Mouse (Mus musculus) adrenal gland, postnatal 25 days (tissue): ENCODE data around the gene Zkscan7. TPM values are rescaled to one million over a fixed set of nuclear protein-coding genes. Genes with fewer than 3 reads are reported as not detected.
A peak's percentile ranks its signal among the peaks of the same experiment; 100 is the strongest.
"Not testable (repeated sequence)": the region's sequence is repeated elsewhere in the genome, so short reads cannot be mapped to it uniquely, and the experiment has no call there.

Experiments
- DNase-seq: peaks from one replicate; pipeline ENCODE4 v3.0.0; 2021; ENCODE audit warnings: mixed read lengths
- long read RNA-seq: library from polyadenylated mRNA; stranded (forward); transcript quantifications from one replicate; pipeline ENCODE4 v2.0.0, GENCODE M21; 2021
- total RNA-seq: library from RNA; stranded (reverse); gene quantifications from 2 replicates; pipeline ENCODE4 v1.2.3, GENCODE M21; 2021

Zkscan7 gene
- total RNA-seq: 10.0 and 14.8 TPM in 2 replicates
- long read RNA-seq, partial matches to known transcripts: 0 of 4 reads
- long read RNA-seq, other reads (novel, unspliced or antisense): 4 of 4 reads

- DNase-seq: no peak
These were observed at the start of gene Zkscan7 for GRCm38 (mm10) chr9:122885385-122885784. TSS of gene Zkscan7 (plus strand) at chr9:122885685.

- no peak for DNase-seq
These were observed 49.4 kb upstream of the Zkscan7 start for GRCm38 (mm10) chr9:122836126-122836525.

DNA sequence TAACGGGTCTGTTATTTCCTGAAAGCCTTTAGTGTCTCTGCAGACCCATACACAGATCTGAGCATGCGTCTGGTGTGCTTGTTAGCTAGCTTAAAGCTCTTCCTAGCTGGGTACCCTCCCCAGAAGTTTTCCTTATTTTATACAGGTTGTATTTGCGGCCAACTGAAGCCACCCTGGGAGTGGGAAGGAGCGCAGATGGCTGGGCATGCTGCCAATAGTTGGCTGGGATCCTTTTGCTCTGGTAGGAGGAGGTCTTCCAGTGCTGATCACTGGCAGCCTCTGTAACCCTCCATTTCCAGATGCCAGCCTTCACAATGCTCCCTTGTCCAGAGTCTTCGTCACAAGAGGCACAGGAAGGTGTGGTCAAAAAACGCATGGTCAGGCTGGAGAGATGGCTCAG, 48.7 kb upstream of the Zkscan7 start:
- peak; percentile 68 for DNase-seq

- DNase-seq: no peak
These were observed 48.3 kb upstream of the Zkscan7 start for GRCm38 (mm10) chr9:122837216-122837615.

- DNase-seq: peak; percentile 47
These were observed 47.8 kb upstream of the Zkscan7 start for GRCm38 (mm10) chr9:122837680-122838079.

- no peak for DNase-seq
These were observed 41.7 kb upstream of the Zkscan7 start, which contains the start of gene Gm35549 for GRCm38 (mm10) chr9:122843760-122844159. TSS of gene Gm35549 (minus strand) at chr9:122844035.

DNA sequence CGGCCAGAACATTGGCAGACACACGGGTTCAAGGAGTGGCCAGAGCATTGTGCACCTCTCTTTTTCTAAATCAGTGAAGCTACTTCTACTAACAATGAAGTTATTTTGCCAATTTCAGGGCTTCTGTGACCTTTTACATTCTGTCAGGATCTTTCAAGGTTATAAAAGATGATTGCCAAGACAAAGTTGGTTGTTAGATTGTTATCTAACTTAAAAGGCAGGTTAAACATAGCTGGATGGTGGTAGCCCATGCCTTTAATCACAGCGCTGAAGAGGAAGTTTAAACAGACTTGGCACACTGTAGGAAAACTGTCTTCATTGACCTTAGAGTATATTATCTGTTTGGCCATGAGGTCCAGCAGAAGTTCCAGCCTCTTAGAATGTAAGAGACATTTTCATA, 39.9 kb upstream of the Zkscan7 start:
- no peak for DNase-seq

GRCm38 (mm10) chr9:122846156-122846555, 39.3 kb upstream of the Zkscan7 start:
- no peak for DNase-seq

DNA sequence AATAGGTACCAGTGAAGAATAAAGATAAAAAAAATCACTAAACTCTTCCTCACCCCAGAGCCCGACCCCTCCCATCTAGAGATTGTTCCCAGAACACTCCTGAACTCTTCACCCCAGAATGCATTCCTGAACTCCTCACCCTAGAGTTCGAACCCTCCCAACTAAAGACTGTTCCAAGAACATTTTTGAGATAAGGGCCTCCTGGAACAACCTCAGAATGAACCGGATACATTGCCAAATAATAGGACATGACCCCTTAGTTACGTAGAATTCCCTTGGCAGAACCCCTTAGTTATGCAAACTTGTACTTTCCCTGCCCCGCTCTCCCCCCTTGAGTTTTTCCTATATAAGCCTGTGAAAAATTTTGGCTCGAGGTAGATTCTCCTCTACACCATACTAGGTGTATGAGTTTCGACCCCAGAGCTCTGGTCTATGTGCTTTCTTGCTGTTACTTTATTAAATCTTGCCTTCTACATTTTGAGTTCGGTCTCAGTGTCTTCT, 37.6 kb upstream of the Zkscan7 start:
- not testable (repeated sequence) for DNase-seq

DNA sequence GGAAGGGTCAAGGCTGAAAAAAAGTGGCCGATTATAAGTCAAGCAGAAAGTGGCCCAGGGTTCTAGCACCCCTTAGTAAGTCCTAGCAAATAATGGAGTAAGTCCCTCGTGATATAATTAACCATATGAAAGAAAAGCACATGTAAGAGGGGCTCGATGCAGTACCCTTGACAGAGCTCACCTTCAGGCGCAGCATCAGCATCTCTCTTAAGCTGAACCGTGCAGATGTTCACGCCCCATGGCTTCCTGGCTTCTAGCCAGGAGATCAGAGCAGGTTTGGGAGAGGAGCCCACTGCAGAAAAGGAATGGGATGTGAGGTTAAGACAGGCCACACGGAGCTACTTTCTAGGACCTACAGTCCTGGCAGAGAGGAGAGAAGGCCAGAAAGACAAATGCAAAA, 31.0 kb upstream of the Zkscan7 start:
- DNase-seq: no peak

- not testable (repeated sequence) for DNase-seq
These were observed 30.3 kb upstream of the Zkscan7 start for GRCm38 (mm10) chr9:122855141-122855540.

DNA sequence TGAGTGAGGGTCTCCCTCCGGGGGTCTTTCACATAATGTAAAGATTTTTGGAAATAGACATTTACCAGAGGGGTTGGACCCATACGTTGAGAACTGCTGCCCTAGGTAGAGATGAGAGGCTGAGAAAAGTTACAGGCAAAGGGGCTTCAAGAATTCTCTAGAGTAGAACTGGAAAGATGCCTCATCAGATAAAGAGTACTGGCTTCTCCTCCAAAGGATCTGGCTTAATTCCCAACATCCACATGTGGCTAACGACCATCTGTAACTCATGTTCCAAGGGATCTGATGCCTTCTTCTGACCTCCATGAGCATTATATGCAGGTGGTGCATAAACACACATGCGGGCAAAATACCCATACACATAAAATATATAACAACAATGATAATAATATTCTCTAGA, 29.9 kb upstream of the Zkscan7 start:
- DNase-seq: no peak

- DNase-seq: no peak
These were observed 28.8 kb upstream of the Zkscan7 start for GRCm38 (mm10) chr9:122856716-122857115.

DNA sequence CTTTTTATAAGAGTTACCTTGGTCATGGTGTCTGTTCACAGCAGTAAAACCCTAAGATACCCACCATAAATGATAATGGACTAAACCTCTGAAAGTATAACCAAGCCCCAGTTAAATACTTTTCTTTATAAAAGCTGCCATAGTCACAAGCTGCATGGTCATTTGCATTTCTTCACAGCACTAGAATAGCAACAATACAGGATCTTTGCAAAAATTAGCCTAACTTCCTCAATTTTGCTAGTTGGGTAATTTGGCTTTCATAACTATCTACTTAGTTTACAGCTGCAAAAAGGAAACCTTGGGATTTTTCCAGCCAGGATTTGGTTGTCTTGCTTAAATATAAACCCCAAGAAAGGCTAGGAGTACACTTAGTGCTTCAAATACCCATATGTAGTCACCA, 24.7 kb upstream of the Zkscan7 start:
- DNase-seq: no peak

GRCm38 (mm10) chr9:122863731-122864130, 21.8 kb upstream of the Zkscan7 start:
- no peak for DNase-seq

DNA sequence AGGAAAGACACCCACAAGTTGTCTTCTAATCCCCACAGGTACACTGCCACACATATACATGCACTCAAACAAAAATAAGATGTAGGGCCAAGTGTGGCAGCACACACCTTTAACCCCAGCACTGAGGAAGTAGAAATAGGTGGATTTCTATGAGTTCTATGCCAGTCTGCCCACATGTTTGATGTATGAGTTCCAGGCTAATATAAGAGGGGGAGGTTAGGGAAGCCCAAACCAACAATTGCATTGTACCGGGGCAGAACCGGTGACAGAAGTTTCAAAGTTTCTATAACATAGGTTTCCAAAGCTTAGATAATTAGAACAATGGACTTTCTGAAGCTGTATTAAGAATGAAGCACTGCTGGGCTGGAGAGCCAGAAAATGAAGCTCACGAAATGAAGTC, 20.6 kb upstream of the Zkscan7 start:
- DNase-seq: no peak

DNA sequence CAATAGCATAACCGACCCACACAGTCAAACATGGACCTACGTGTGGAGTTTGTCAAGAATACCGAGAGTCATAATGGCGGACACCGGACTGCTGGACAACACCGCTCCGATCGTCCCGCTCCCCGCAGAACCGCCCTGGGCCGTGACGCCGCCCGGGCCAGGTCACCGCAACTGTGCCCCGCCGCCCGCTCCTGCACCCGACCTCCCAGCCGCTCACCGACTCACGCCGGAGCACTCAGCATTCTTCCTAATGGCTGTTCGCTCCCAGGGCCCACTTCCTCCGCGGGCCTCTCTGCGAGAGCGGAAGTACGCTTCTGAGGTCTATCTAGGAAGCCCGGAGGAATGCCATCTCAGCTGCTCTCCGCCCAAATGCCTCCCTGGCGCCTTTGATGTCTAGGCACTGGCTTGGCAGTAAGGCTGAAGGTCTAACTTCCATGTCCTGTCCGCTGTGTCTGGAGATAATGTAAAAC, 19.8 kb upstream of the Zkscan7 start, which contains the start of gene Zfp445:
TSS of gene Zfp445 (minus strand) at position 310 of the 470 bp plus-strand sequence.
- peak; percentile 75 for DNase-seq

DNA sequence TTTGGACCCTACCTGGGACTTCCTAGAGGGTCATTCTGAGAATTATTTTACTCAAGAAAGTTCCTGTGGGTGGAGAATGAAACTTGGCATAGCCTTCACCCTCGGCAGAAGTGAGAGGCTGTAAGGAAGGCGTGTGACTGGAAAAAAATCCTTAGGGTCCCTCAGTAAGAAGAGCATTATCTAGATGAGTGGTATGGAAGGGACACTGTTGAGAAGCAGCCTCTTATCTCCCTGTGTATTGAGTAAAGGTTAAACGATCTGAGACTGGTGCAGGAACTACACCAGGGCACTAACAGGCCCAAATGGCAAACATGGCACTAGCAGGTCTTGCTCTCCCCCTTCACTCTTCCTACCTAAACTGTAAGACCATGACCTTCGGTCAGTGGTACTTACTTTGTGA, 19.3 kb upstream of the Zkscan7 start:
- no peak for DNase-seq

DNA sequence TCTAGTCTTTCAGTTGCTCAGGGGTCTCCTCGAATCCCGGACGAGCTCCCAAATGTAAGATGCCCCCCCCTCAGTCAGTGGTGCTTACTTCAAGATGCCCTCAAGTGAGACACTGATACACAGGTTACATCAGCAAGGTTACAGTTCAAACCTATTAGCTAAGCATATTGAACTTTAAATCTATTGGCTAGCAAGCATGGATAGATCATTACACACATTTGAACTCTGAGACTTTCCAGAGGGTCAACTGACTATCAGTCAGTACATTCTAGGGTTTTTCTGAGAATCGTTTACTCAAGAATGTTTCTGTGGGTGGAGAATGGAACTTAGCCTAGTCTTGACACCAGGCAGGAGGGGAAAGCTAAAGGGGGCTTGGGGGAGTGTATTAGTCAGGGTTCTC, 12.9 kb upstream of the Zkscan7 start:
- DNase-seq: no peak

DNA sequence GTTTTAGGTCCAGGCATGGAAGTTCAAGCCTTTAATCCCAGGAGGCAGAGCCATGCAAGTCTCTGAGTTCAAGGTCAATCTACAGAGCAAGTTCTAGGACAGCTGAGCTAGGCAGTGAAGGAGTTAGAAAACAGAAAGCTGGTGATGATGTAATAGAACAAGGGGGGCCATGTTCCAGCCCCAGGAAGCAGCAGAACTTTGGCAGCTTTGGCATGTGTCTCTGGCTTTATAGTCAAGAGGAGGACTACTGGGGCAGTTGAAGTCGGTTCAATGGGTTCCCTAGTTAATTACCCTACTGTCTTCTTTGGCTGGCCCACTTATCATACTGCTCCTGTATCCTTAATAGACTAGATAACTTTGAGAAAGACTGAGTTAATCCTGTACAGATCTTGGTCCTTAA, 10.8 kb upstream of the Zkscan7 start:
- no peak for DNase-seq

- no peak for DNase-seq
These were observed 10.3 kb upstream of the Zkscan7 start for GRCm38 (mm10) chr9:122875145-122875544.

DNA sequence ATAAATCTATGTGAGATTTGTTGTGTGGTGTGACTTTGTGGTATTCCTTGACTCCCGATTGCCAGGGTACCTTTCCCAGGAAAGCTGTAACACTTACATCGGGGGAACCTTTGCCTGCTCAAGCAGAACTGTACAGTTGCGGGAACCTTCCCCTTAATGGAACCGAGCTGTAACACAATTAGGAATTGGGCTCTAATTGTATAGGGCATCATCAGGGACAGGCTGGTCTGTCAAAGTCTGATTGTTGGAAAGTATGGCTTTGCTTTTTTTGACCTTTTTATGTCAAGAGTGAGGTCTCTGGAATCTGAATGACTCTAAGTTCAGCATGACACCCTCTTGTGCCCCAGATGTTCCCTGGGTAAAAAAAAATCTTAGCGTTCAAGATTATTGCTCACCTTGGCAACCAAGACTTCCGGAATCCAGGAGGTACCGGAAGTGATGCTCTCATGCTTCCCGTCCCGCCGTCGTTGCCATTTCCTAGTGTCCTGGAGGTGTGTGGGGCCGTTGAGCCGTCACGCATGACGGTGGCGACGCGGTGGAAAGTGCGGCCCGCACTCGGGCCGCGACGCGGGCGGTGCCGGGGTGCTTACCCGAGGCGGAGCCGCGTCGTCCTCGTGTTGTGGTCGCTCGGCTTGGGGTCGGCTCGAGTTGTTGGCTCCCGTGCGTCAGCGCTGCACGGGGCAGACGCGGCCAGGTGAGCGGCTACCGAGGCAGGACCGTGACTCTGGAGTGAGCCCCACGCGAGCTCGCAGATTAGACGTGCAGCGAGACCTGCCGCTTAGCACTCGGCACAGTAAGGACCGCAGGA, 1.1 kb downstream of the Zkscan7 start:
- DNase-seq: peak; percentile 54

GRCm38 (mm10) chr9:122901047-122901446, 15.6 kb downstream of the Zkscan7 start:
- no peak for DNase-seq
